Mouse (Mus musculus) megakaryocyte-erythroid progenitor cell, adult 5-6 weeks (primary cell): ENCODE data around the gene A730046J19Rik. TPM values are rescaled to one million over a fixed set of nuclear protein-coding genes. Genes with fewer than 3 reads are reported as not detected.

Experiments
- ATAC-seq: replicated peaks from 2 replicates; pipeline ENCODE4 v1.8.0; 2016; ENCODE audit warnings: mild to moderate bottlenecking, inconsistent platforms; ENCODE audit not compliant: severe bottlenecking, poor library complexity, low FRiP score, low TSS enrichment
- total RNA-seq, 2 experiments: library from RNA; stranded (forward) in 1 of 2; stranded (reverse) in 1 of 2; fragments of 200-1000, 215-1000 nt in 1 of 2; fragments of >200 nt in 1 of 2; fragmentation: Nextera tagmentation in 1 of 2; gene quantifications; 2 replicates each; pipeline ENCODE4 v1.2.3; 2014 to 2017

The A730046J19Rik gene
- total RNA-seq (2014; fragmentation: Nextera tagmentation) (3.3 and 4.4 TPM in 2 replicates), total RNA-seq (2017) (1.6 TPM in 2 replicates)

DNA sequence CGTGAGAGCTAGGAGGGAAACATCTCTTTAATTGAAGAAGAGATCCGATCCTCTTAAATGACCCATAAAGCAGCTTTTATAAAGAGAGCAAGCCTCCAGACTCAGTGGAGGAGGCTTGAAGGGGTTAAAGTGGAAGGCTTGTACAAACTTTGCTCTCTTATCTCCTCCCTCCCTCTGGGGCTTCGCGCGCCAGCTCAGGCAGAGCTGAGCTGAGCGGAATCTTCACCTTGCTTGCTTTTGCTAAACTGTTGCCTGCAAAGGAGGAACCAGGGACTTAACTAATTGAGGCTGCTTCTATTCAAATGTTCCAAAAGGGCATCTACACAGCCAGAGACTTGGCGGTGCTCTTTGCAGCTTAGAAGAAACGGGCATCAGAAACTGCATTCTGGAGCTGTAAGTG lies at the start of gene A730046J19Rik:
Gene A730046J19Rik, plus strand, starts transcription at position 173 of the 400 bp plus-strand sequence.
- ATAC-seq, result peak; percentile 96

DNA sequence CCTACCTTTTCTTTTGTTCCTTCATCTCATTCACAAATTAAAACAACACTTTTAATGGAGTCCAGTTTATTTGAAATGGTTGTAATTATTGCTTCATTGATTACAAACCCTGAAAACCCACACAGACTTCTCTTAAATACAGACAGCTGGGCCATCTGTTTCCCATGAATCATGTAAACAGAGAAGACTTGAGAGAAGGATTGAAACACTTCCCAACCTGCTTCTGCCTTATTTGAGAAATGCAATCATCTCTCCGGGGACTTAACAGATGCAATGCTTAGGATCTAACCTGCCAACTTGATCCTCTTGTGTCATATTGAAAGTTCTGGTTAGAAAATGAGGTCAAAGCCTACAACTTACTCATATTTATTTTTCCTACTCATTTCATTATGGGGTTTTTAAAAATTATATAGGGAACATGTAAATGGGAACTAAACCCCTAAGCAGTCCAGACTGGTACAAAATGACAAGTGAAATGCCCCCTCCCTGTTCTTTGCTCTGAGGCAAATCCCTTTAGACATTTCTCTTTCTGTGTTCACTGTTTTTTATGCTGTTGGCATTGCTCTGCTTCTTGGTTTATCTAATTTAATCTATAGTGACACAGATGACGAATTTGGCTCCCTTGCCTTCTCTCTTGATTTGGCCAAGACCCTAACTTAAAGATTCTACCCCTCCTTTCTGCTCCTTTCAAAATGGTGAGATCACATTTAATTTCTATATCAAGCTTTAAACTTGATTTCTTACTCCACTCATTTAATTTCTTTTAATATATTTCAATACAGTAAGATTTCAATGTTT lies 48.7 kb upstream of the A730046J19Rik start:
- no peak for ATAC-seq

DNA sequence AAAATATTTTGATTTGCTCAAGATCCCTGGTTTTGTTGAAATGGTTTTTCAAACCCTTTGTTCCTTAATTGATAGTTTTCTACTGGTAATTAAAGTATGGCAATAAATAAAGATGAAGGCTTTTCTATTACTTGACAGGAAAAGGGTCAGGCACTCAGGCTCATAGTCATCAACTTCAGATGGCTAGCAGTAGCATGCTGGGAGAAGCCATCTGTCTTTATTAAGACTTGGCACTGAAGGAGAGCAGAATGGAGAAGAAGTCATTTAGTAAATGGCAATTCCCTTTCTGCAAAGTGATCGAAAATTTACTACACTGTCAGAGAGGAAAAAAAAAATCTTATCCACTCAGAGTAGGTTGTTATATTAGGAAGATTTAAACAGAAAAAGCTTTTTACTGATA lies 17.2 kb upstream of the A730046J19Rik start:
- ATAC-seq, result no peak

DNA sequence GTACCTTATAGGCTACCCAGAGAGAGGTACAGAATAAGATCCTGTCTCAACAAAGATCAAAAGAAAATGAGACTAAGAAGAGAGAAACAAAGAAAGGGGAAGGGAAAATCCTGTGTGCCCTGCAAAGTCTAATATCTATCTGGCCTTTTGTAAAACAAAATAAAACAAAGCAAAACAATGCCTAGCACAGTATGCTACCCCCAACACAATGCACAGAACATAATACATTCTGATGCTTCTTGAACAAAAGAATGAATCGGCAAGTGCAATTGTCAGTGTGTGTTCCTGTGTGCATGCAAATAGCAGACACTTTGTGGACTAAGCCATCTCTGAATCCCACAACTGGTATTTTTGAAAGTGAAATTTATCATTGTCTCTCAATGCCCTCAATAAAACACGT lies 3.5 kb upstream of the A730046J19Rik start:
- no peak for ATAC-seq

DNA sequence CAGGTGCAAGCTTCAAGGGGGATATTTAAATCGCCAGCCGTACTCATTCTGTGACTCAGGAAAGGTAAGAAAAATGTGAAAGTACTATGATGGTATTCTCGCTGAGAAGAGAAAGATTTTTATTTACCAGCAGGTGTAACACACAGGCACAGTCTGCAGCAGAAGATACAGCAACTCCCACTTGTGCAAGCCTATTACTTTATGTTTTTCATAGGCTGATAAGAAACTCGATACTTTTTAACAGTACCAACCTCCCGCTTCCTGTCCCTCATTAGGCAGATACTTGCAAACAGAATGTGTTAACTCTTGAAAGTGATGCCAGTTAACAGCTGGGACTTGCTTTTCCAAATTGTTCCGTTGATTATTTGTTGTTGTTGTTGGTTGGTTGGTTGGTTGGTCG lies 616 bp downstream of the A730046J19Rik start:
- peak; percentile 91 for ATAC-seq

DNA sequence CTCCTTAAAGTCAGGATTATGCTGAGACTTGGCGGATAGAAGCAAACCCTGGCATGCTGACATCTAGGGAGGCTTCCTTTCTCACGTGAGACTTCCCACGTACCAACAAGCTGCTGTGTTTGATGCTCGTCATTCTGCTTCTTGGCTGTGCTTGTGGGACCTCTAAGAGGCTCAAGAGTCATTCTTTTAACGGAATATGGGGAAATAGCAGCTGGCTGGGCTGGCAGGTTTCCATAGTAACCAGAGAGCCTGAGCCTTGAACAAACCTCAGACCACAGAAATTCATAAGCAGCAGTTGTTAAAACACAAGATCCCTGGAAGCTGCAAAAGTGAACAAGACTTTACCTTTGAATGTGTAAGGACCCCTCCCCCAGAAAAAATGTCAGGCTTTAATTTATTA lies 9.4 kb downstream of the A730046J19Rik start:
- ATAC-seq, result no peak

Other genes with a start within 250 kb of the A730046J19Rik start
- not detected in 2 replicates for gene Dcx, start 220.4 kb upstream of the A730046J19Rik start, total RNA-seq (2014; fragmentation: Nextera tagmentation)
- gene Dcx, start 220.4 kb upstream of the A730046J19Rik start, total RNA-seq (2017), result not detected in 2 replicates
- 32.0 and 45.6 TPM in 2 replicates for gene Alg13, start 164.1 kb downstream of the A730046J19Rik start, total RNA-seq (2014; fragmentation: Nextera tagmentation)
- gene Alg13, start 164.1 kb downstream of the A730046J19Rik start, total RNA-seq (2017), result 13.1 and 20.9 TPM in 2 replicates